In the genomic region with DNA sequence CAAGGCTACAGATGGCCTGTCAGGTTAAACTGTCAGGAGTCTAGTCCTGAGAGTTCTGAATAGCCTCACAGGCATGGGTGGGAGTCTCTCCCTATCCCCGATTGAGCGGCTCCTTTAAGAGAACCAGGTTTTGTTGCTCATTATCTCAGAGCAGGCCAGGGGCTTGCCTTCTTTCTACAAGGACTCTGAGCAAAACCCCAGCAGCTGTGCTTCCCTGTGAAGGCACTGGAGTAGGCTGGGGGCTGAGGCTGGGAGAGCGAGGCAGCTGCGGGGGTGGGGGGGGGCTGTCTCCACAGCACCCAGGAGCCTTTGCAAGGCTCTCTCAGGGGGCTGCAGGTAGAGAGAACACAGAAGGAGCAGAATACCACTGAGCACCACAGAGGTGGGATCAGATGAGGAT, we compare ENCODE assay signal across 8 mouse cellular contexts. TPM values are rescaled to one million over a fixed set of nuclear protein-coding genes. Genes with fewer than 3 reads are reported as not detected.
DNase-seq lines count a peak whose midpoint lies in the region; ATAC-seq and TF ChIP-seq lines count a peak whose summit lies in the region.
"Had no signal": no experiment of that assay in that cellular context is flagged by ENCODE, and none has a peak within 500 bp of the region (broad histone marks: within the 10 kb centered on the region; RNA-seq: fewer than 3 reads in every experiment).

No protein-coding gene starts in this region.

- no peaks in the 10 kb centered on the region for H3K9me3 ChIP-seq in heart, embryonic 13.5 days
- H3K9me3 ChIP-seq in hindbrain, embryonic 11.5 days (ENCODE audit: control insufficient read depth, low read length): no peaks in the 10 kb centered on the region
- H3K9me3 ChIP-seq in midbrain, embryonic 16.5 days (replicated peaks; ENCODE audit: control insufficient read depth, low read length, poor library complexity, severe bottlenecking): no peaks in the 10 kb centered on the region

- peak overlapping the region; percentile 28 for H3K4me2 ChIP-seq in heart, embryonic 13.5 days
- H3K4me2 ChIP-seq in hindbrain, embryonic 11.5 days (replicated peaks; ENCODE audit: low read depth, low read length): no peak overlapping the region
- H3K4me2 ChIP-seq in midbrain, embryonic 16.5 days (ENCODE audit: low read length): no peak overlapping the region

- H3K27me3 ChIP-seq in heart, embryonic 13.5 days (replicated peaks): no peaks in the 10 kb centered on the region
- peaks cover 2% of the 10 kb centered on the region; the same call in 1 of the 2 replicates for H3K27me3 ChIP-seq in hindbrain, embryonic 11.5 days (ENCODE audit: control insufficient read depth, insufficient read depth, low read length)
- H3K27me3 ChIP-seq in midbrain, embryonic 16.5 days (ENCODE audit: control insufficient read depth, insufficient read depth, low read depth, low read length): no peaks in the 10 kb centered on the region

- peak overlapping the region; percentile 68 for H3K9ac ChIP-seq in heart, embryonic 13.5 days
- 0 out of 2 replicates have a peak overlapping the region, but pooled peaks have one; percentile 15 for H3K9ac ChIP-seq in hindbrain, embryonic 11.5 days (ENCODE audit: low read depth, low read length)
- peak overlapping the region; percentile 22; the same call in 1 of the 2 replicates for H3K9ac ChIP-seq in midbrain, embryonic 16.5 days (ENCODE audit: low read depth, low read length)

- peaks cover 83% of the 10 kb centered on the region for H3K4me1 ChIP-seq in heart, embryonic 13.5 days
- peaks cover 9% of the 10 kb centered on the region for H3K4me1 ChIP-seq in hindbrain, embryonic 11.5 days (replicated peaks; ENCODE audit: control insufficient read depth, insufficient read depth, low read length)
- H3K4me1 ChIP-seq in midbrain, embryonic 16.5 days (ENCODE audit: control insufficient read depth, insufficient read depth, low read length): peaks cover 33% of the 10 kb centered on the region

- 0 out of 2 replicates have a peak overlapping the region, but pooled peaks have one; percentile 16 for H3K27ac ChIP-seq in heart, embryonic 13.5 days (replicated peaks)
- peak overlapping the region; percentile 76 for H3K27ac ChIP-seq in left cerebral cortex, adult 2 months
- H3K27ac ChIP-seq in hindbrain, embryonic 11.5 days (ENCODE audit: low read depth, low read length): no peak overlapping the region
- H3K27ac ChIP-seq in midbrain, embryonic 16.5 days (ENCODE audit: low read length): no peak overlapping the region

- no peak for ATAC-seq in heart, embryonic 13.5 days (ENCODE audit: extremely low read depth, insufficient number of reproducible peaks, low FRiP score, low TSS enrichment)
- ATAC-seq in hindbrain, embryonic 11.5 days (ENCODE audit: low FRiP score): no peak
- no peak for ATAC-seq in midbrain, embryonic 16.5 days

- no peak overlapping the region for H3K4me3 ChIP-seq in heart, embryonic 13.5 days
- H3K4me3 ChIP-seq in left cerebral cortex, adult 2 months: no peak overlapping the region
- no peak overlapping the region for H3K4me3 ChIP-seq in hindbrain, embryonic 11.5 days (ENCODE audit: low read depth, low read length)
- no peak overlapping the region for H3K4me3 ChIP-seq in midbrain, embryonic 16.5 days (ENCODE audit: low read depth, low read length)

- WGBS in heart, embryonic 13.5 days: 50% methylated on average over 4 of the region's 4 CpGs
- 90% methylated on average over 4 of the region's 4 CpGs for WGBS in hindbrain, embryonic 11.5 days
- 43% methylated on average over 4 of the region's 4 CpGs for WGBS in midbrain, embryonic 16.5 days

- no peak for TF ChIP-seq CTCF in left cerebral cortex, adult 2 months (IDR thresholded peaks at IDR 0.05)

- intact Hi-C loops in heart, postnatal 36 days (cut with DNase I): no loop called here
- intact Hi-C loops in left cerebral cortex, adult 2 months (cut with DNase I): no loop called here
- intact Hi-C loops in left cerebral cortex, postnatal 14 days (cut with DNase I): no loop called here

- peaks cover 41% of the 10 kb centered on the region for H3K36me3 ChIP-seq in heart, embryonic 13.5 days
- H3K36me3 ChIP-seq in hindbrain, embryonic 11.5 days (ENCODE audit: control insufficient read depth, insufficient read depth, low read length): no peaks in the 10 kb centered on the region
- H3K36me3 ChIP-seq in midbrain, embryonic 16.5 days (ENCODE audit: control insufficient read depth, insufficient read depth, low read length): no peaks in the 10 kb centered on the region

- DNase-seq in heart, postnatal 36 days: no peak
- DNase-seq in left cerebral cortex, adult 2 months (ENCODE audit: extremely low spot score in 1 of 2, low spot score in 2 of 2): no peak
- no peak for DNase-seq in left cerebral cortex, postnatal 14 days (ENCODE audit: low spot score in 2 of 2)
- peak; percentile 1 for DNase-seq in hindbrain, embryonic 11.5 days (ENCODE audit: low spot score)
- no peak for DNase-seq in spleen, postnatal 36 days (ENCODE audit: low spot score in 2 of 2)
- DNase-seq: lung, postnatal 4 days had no signal

RNA-seq across cellular contexts. Expression of gene BC034090, which starts 5.1 kb away (rescaled TPM):
- 7.0 and 7.6 TPM in 2 replicates for polyA plus RNA-seq in heart, embryonic 13.5 days (2015; fragmentation: Nextera tagmentation; extraction: Ambion mirVana)
- total RNA-seq in heart, postnatal 36 days (2021): 10 to 100 TPM; 32.0 to 34.3 TPM
- total RNA-seq in left cerebral cortex, adult 2 months (2021): 10 to 100 TPM in 1 of 2 experiments, 1 to 10 TPM in 1; 9.9 to 14.7 TPM
- 1 to 10 TPM; 6.0 to 8.5 TPM for total RNA-seq in left cerebral cortex, postnatal 14 days (2021)
- polyA plus RNA-seq in hindbrain, embryonic 11.5 days (2014; fragmentation: Nextera tagmentation; extraction: Ambion mirVana): 1.7 and 2.5 TPM in 2 replicates
- polyA plus RNA-seq in midbrain, embryonic 16.5 days (2015; fragmentation: Nextera tagmentation; extraction: Ambion mirVana): 2.8 and 5.5 TPM in 2 replicates

Comparison
In these comparisons a context has a peak if more than half of its experiments do, and no peak if none do; other contexts are left out.
1. H3K27ac ChIP-seq: peak in heart, embryonic 13.5 days (single experiment) and left cerebral cortex, adult 2 months (single experiment); none in hindbrain, embryonic 11.5 days (single experiment) and midbrain, embryonic 16.5 days (single experiment).
2. H3K9ac ChIP-seq: peak in every context shown above with its lines; median percentile 68 in heart, embryonic 13.5 days; 22 in midbrain, embryonic 16.5 days; 15 in hindbrain, embryonic 11.5 days.